Mouse (Mus musculus) bone marrow, adult 2 months (tissue): ENCODE results near the gene H2afy.

Experiments used
- CTCF ChIP-seq: fragments of 200-500 bp; IDR thresholded peaks from 2 replicates; pipeline ENCODE4 v1.5.1; 2011; ENCODE audit warnings: low read length, control low read depth; ENCODE audit not compliant: control insufficient read depth, insufficient read depth
- POLR2A ChIP-seq: fragments of 200-500 bp; IDR thresholded peaks from 2 replicates; pipeline ENCODE4 v1.6.1; 2011; ENCODE audit warnings: low read depth, mild to moderate bottlenecking, control low read depth, low read length, borderline replicate concordance; ENCODE audit not compliant: control insufficient read depth

- TF ChIP-seq POLR2A (no peak), CTCF (no peak)
Observed at GRCm38 (mm10) chr13:56143151-56143513, 7.0 kb upstream of the H2afy start.
